Mouse (Mus musculus) heart, adult 9 months (tissue): ENCODE data around the gene Fam163a.
A peak's percentile ranks its signal among the peaks of the same experiment; 100 is the strongest.
"Not testable (repeated sequence)": the region's sequence is repeated elsewhere in the genome, so short reads cannot be mapped to it uniquely, and the experiment has no call there.

Experiments
- DNase-seq, 2 experiments: peaks; one replicate each; pipeline ENCODE4 v3.0.0; 2022; ENCODE audit warnings: low spot score in 2 of 2

Fam163a gene

GRCm38 (mm10) chr1:156084603-156085002, 120.2 kb downstream of the Fam163a start:
- DNase-seq, result no peak

- DNase-seq, result no peak
These were observed 127.2 kb downstream of the Fam163a start for GRCm38 (mm10) chr1:156077655-156078054.

- DNase-seq, result no peak
These were observed 128.4 kb downstream of the Fam163a start for GRCm38 (mm10) chr1:156076474-156076873.

- DNase-seq, result no peak
These were observed 130.3 kb downstream of the Fam163a start for GRCm38 (mm10) chr1:156074575-156074974.

DNA sequence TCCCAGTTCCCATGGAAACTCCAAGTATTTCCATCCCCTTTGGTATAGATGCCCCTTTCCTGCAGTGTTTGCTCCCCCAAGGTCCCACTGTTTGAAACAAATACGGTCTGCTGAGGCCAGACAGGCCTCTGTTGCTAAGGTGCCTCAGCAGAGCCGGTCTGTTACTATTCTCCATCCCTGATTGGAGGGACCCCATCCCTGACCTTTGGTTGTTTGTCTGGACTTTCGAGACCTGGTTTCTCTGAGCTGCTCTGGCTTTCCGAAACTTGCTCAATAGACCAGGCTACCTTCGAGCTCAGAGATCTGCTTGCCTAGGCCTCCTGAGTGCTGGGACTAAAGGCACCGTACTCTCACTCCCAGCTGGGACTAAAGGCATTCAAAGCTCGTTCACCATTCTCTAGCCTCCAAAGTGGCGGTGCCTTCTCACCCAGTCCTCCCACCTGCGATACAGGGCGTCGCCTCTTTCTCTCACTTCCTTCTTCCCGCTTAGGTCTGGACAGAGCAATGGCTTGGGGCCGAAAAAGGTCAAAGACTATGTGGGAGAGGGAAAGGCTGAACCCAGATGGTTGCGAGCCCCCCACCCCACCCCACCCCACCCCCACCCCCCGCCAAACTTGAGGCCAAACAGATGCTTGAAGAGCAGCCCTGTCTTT, 131.5 kb downstream of the Fam163a start:
- no peak for DNase-seq

- DNase-seq, result no peak
These were observed 134.7 kb downstream of the Fam163a start for GRCm38 (mm10) chr1:156070106-156070505.

GRCm38 (mm10) chr1:156066133-156066532, 138.7 kb downstream of the Fam163a start:
- no peak for DNase-seq

DNA sequence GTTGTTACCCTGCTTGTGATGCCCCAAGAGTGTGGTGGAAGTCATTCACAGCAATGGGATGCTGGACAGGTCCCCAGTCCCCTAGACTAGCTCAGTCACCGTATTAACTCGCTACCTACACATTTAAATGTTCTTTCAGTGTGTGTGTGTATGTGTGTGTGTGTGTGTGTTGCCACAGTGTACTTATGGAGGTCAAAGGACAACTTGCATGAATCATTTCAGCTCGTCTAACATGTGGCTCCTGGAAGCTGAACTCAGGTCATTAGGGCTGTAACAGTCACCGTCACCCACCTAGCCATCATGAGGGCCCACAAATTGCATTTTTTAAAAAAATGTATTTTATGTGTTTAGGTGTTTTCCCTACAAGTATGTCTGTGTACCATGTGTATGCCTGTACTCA, 142.6 kb downstream of the Fam163a start:
- DNase-seq, result no peak

DNA sequence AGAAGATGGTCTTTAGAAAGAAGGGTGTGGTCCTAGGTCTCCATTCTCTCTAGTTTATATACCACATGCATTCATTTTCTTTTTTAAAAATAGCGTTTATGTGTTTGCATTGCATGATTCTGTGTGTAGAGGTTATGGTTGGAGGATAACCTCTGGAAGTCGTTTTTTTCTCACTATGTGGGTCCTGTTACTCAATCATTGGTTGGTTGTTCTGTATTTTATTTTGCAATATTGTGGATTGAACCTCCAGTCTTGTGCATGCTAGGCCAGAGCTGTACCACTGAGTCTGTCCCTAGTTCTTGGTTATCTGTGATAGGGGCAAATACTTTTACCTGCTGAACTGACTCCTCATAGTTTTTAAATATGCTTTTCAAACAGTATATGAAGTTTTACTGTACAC, 146.6 kb downstream of the Fam163a start:
- no peak for DNase-seq

DNA sequence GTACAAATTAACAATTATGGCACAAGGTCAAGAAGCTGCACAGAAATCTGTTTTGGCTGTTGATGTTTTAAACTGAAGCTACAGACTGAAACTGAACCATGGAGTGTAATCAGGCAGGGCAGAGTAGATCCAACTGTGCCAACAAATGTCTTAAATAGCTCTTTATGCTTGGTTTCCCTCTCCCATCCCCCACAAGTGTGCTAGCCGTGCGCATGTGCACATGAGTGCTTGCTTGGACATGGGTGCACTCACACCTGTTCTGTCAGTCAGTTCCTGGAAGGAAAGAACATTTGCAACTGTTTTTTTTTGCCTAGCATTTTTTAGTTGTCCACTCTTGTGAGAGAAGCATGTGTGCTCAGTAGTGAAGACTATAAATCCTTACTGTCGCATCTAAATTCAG, 158.1 kb downstream of the Fam163a start:
- DNase-seq, result no peak

- DNase-seq, result no peak
These were observed 160.6 kb downstream of the Fam163a start for GRCm38 (mm10) chr1:156044211-156044611.

- DNase-seq, result peak in 1 of 2 experiments; percentile 44
These were observed 161.8 kb downstream of the Fam163a start for GRCm38 (mm10) chr1:156043027-156043426.

GRCm38 (mm10) chr1:156042481-156042880, 162.3 kb downstream of the Fam163a start:
- no peak for DNase-seq

GRCm38 (mm10) chr1:156041451-156042241, 163.2 kb downstream of the Fam163a start:
- no peak for DNase-seq

- peak; percentile 93 to 94 for DNase-seq
These were observed 164.0 kb downstream of the Fam163a start for GRCm38 (mm10) chr1:156040731-156041401.

DNA sequence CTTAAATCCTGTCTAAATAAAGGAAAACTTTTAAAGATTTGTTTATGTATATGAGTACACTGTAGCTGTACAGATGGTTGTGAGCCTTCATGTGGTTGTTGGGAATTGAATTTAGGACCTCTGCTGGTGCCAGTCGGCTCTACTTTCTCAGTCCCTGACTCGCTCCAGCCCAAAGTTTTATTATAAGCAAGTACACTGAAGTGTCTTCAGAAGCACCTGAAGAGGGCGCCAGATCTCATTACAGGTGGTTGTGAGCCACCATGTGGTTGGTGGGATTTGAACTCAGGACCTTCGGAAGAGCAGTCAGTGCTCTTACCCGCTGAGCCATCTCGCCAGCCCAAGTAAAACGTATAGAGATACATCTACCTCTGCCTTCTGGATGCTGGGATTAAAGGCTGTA, 164.8 kb downstream of the Fam163a start:
- not testable (repeated sequence) for DNase-seq

GRCm38 (mm10) chr1:156037144-156037583, 167.7 kb downstream of the Fam163a start:
- DNase-seq, result peak; percentile 63 to 66

DNA sequence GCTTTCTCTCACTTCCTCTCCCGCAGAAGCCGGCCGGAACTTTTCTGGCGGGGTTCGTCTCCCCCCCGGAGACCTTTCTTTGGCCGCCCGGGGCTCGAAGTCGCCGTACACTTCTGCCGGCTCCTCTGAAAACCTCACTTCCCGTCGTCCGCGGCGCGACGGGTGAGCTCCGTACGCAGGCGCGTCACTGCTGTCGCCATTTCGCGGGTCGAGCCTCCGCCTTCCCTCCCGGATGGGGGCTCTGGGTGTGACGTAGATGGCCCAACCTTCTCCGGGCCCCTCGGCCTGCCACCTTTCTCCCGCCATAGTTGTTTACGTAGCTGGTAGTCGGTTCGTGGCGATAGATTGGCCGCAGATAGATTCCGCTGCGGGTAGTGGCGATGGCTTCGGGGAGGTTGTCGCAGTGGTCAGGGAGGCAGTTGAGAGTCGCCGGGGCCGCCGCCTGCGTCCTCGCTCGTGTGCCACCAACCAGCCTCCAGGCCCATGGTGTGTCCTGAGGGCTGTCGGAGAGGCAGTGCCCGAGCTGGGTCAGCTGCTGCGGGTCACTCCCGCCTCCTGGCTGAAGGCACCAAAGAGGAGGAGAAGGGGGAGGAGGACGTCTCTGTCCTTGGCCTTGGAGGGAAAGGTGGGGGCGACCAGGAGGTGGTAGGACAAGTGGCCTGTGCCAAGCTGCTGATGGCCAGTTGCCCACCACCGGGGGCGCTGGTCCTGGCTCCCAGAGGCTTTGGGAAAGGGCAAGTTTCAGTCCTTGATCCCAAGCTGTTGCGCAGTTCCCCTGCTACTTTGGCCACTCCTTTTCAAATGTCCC, 168.7 kb downstream of the Fam163a start, which contains the start of gene Tor1aip1:
Tor1aip1 (minus strand) TSS at position 551 of the 808 bp plus-strand sequence.
- DNase-seq, result peak; percentile 99

DNA sequence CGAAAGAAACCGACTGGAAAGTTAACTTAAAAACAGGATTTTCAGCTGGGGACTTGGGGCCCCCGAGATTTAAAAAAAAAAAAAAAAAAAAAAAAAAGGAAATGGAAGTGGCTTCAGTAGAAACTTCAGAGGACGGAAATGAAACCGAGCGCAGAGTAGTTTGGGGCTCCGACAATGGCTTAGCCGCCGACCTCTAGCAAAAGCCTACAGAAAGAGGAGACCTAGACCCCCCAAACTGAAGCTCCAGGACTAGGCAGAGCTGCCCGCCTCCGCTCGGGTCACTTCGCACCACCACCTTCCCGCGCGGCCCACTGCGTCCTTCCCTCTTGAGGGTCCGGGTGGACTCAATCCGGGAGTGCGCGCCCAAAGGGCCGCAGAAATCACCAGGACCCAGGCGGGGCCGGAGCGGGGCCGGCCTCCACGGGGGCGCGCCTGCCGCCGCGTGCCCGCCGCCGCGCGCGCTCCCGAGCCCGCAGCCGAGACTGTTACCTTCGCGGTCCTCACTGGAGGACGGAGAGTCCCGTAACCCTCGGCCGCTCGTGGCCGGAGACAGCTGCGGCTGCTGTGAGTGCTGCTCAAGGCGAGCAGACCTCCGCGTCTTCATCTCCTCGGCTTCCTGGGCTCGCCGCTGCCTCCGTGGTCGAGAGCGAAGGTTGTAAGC, 169.4 kb downstream of the Fam163a start, which contains the start of gene Tor1aip2:
Tor1aip2 (plus strand) TSS at position 135 of the 661 bp plus-strand sequence.
- DNase-seq, result peak in 1 of 2 experiments; percentile 75

GRCm38 (mm10) chr1:156034661-156035060, 170.2 kb downstream of the Fam163a start:
- DNase-seq, result no peak

GRCm38 (mm10) chr1:156033921-156034320, 170.9 kb downstream of the Fam163a start:
- no peak for DNase-seq
